Mouse (Mus musculus): ENCODE measurements around the gene Tigit.

Gene Tigit

GRCm38 (mm10) chr16:43623315-43624000, 40.5 kb downstream of the Tigit start:
- in situ Hi-C loops (cut with MboI, MseI), result no loop called here

- in situ Hi-C loops (cut with MboI, MseI), result no loop called here
Observed at GRCm38 (mm10) chr16:43620359-43620758, 43.6 kb downstream of the Tigit start.

GRCm38 (mm10) chr16:43619277-43619676, 44.7 kb downstream of the Tigit start:
- in situ Hi-C loops (cut with MboI, MseI), result no loop called here

GRCm38 (mm10) chr16:43618286-43618685, 45.7 kb downstream of the Tigit start:
- in situ Hi-C loops (cut with MboI, MseI), result no loop called here

GRCm38 (mm10) chr16:43617346-43617745, 46.6 kb downstream of the Tigit start:
- in situ Hi-C loops (cut with MboI, MseI), result no loop called here

GRCm38 (mm10) chr16:43616348-43616747, 47.6 kb downstream of the Tigit start:
- in situ Hi-C loops (cut with MboI, MseI), result no loop called here

GRCm38 (mm10) chr16:43610375-43610774, 53.6 kb downstream of the Tigit start:
- in situ Hi-C loops (cut with MboI, MseI), result no loop called here

GRCm38 (mm10) chr16:43608066-43608465, 55.9 kb downstream of the Tigit start:
- in situ Hi-C loops (cut with MboI, MseI), result no loop called here

- in situ Hi-C loops (cut with MboI, MseI), result no loop called here
Observed at GRCm38 (mm10) chr16:43607086-43607485, 56.9 kb downstream of the Tigit start.

GRCm38 (mm10) chr16:43604399-43605013, 59.4 kb downstream of the Tigit start:
- in situ Hi-C loops (cut with MboI, MseI), result no loop called here

GRCm38 (mm10) chr16:43603591-43604141, 60.3 kb downstream of the Tigit start:
- in situ Hi-C loops (cut with MboI, MseI), result no loop called here

GRCm38 (mm10) chr16:43602573-43602972, 61.4 kb downstream of the Tigit start:
- in situ Hi-C loops (cut with MboI, MseI), result no loop called here

GRCm38 (mm10) chr16:43599707-43600106, 64.2 kb downstream of the Tigit start:
- in situ Hi-C loops (cut with MboI, MseI), result no loop called here
